Mouse (Mus musculus) heart, adult 2 months (tissue): ENCODE data around the gene Maml1.

Experiments used
- CTCF ChIP-seq: fragments of 200-600 bp; IDR thresholded peaks from 2 replicates; pipeline ENCODE4 v1.8.1; 2022; ENCODE audit warnings: antibody characterized with exemption, mild to moderate bottlenecking, moderate library complexity
- POLR2A ChIP-seq: fragments of 200-500 bp; IDR thresholded peaks from 2 replicates; pipeline ENCODE4 v1.6.1; 2011; ENCODE audit warnings: mild to moderate bottlenecking, low read depth, low read length, control low read depth; ENCODE audit not compliant: insufficient read depth

DNA sequence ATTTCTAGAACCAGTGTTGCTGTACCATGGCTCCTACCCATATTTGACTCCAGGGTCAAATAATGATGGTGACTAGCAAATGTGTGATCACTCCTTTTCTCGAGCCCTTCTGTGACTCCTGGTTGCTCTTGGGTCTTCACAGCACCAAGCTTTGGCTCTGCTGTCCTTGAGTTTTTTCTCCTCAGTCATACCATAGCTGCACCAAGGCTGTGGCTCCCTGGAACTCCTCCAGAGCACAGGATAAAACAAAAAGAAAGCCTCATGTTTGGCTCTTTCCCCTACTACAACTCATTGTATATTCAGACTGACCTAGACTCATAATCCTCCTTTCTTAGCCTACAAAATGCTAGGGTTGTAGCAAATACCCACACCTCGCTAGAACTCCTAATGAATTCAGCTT lies 19.3 kb downstream of the Maml1 start:
- TF ChIP-seq POLR2A (no peak), CTCF (no peak)
